Mouse (Mus musculus) ovary, postnatal 14 days (tissue): ENCODE measurements around the gene Pde4d.

ENCODE experiments used
- DNase-seq: peaks from one replicate; pipeline ENCODE4 v3.0.0; 2022; ENCODE audit warnings: low spot score

The Pde4d gene

GRCm38 (mm10) chr13:108449116-108450097, at the start of gene Pde4d:
Gene Pde4d, plus strand, starts transcription at chr13:108449948.
- no peak for DNase-seq

- no peak for DNase-seq
Measured at GRCm38 (mm10) chr13:108403197-108403596, 46.6 kb upstream of the Pde4d start.

GRCm38 (mm10) chr13:108404372-108404771, 45.4 kb upstream of the Pde4d start:
- DNase-seq = no peak

GRCm38 (mm10) chr13:108415464-108415863, 34.3 kb upstream of the Pde4d start:
- DNase-seq = no peak

- DNase-seq = no peak
Measured at GRCm38 (mm10) chr13:108418741-108419507, 30.8 kb upstream of the Pde4d start.

- DNase-seq = no peak
Measured at GRCm38 (mm10) chr13:108426322-108426721, 23.4 kb upstream of the Pde4d start.

- DNase-seq = no peak
Measured at GRCm38 (mm10) chr13:108428809-108429208, 20.9 kb upstream of the Pde4d start.

GRCm38 (mm10) chr13:108429623-108430022, 20.1 kb upstream of the Pde4d start:
- no peak for DNase-seq

GRCm38 (mm10) chr13:108431776-108432175, 18.0 kb upstream of the Pde4d start:
- DNase-seq = no peak

- DNase-seq = no peak
Measured at GRCm38 (mm10) chr13:108435687-108436086, 14.1 kb upstream of the Pde4d start.

GRCm38 (mm10) chr13:108437424-108437823, 12.3 kb upstream of the Pde4d start:
- no peak for DNase-seq

GRCm38 (mm10) chr13:108439012-108439411, 10.7 kb upstream of the Pde4d start:
- DNase-seq = no peak

GRCm38 (mm10) chr13:108448348-108448931, 1.3 kb upstream of the Pde4d start:
- no peak for DNase-seq

GRCm38 (mm10) chr13:108451122-108451521, 1.4 kb downstream of the Pde4d start:
- no peak for DNase-seq

- DNase-seq = no peak
Measured at GRCm38 (mm10) chr13:108453064-108453919, 3.5 kb downstream of the Pde4d start.

GRCm38 (mm10) chr13:108462518-108462917, 12.8 kb downstream of the Pde4d start:
- DNase-seq = no peak

- DNase-seq = no peak
Measured at GRCm38 (mm10) chr13:108465755-108466154, 16.0 kb downstream of the Pde4d start.

- no peak for DNase-seq
Measured at GRCm38 (mm10) chr13:108467046-108467445, 17.3 kb downstream of the Pde4d start.

- DNase-seq = no peak
Measured at GRCm38 (mm10) chr13:108480451-108480850, 30.7 kb downstream of the Pde4d start.

- DNase-seq = no peak
Measured at GRCm38 (mm10) chr13:108485036-108485435, 35.3 kb downstream of the Pde4d start.

- no peak for DNase-seq
Measured at GRCm38 (mm10) chr13:108487066-108487465, 37.3 kb downstream of the Pde4d start.

GRCm38 (mm10) chr13:108489825-108490224, 40.1 kb downstream of the Pde4d start:
- DNase-seq = no peak
